Mouse (Mus musculus): ENCODE measurements around the gene Ngf. TPM values are rescaled to one million over a fixed set of nuclear protein-coding genes. Genes with fewer than 3 reads are reported as not detected.

Ngf gene
- polyA plus RNA-seq, 1 experiment from 2014 or later = 0.26 TPM

- H3K27me3 ChIP-seq (replicated peaks) = no peaks in the 10 kb centered on the region
- ATAC-seq (ENCODE audit: insufficient number of reproducible peaks, low FRiP score) = no peak
These were observed 77.8 kb downstream of the Ngf start for GRCm38 (mm10) chr3:102547536-102547935.

GRCm38 (mm10) chr3:102553935-102554670 lies 84.4 kb downstream of the Ngf start:
- 53% methylated on average over 6 of the region's 6 CpGs for WGBS
- Histone ChIP-seq H3K9ac (no peak overlapping the region), H3K36me3 (no peaks in the 10 kb centered on the region), H3K27me3 (replicated peaks) (no peaks in the 10 kb centered on the region), H3K27ac (ENCODE audit: poor library complexity, severe bottlenecking) (no peak overlapping the region), H3K4me3 (no peak overlapping the region), H3K4me2 (no peak overlapping the region), H3K9me3 (replicated peaks) (no peaks in the 10 kb centered on the region), H3K4me1 (replicated peaks) (0 out of 2 replicates have a peak, but pooled peaks cover 4% of the 10 kb centered on the region)
- ATAC-seq (ENCODE audit: insufficient number of reproducible peaks, low FRiP score) = no peak

More at GRCm38 (mm10) chr3:102547536-102547935, 77.8 kb downstream of the Ngf start:
- no peak overlapping the region for H3K9ac ChIP-seq
- no peaks in the 10 kb centered on the region for H3K9me3 ChIP-seq (replicated peaks)
- H3K27ac ChIP-seq (ENCODE audit: poor library complexity, severe bottlenecking) = no peak overlapping the region
- H3K36me3 ChIP-seq = no peaks in the 10 kb centered on the region
- 75% methylated on average over 5 of the region's 5 CpGs for WGBS
- 0 out of 2 replicates have a peak, but pooled peaks cover 4% of the 10 kb centered on the region for H3K4me1 ChIP-seq (replicated peaks)
- no peak overlapping the region for H3K4me3 ChIP-seq
- H3K4me2 ChIP-seq = no peak overlapping the region

- H3K4me2 ChIP-seq = no peak overlapping the region
- H3K9me3 ChIP-seq (replicated peaks) = no peaks in the 10 kb centered on the region
- no peak for ATAC-seq (ENCODE audit: insufficient number of reproducible peaks, low FRiP score)
- no peaks in the 10 kb centered on the region for H3K36me3 ChIP-seq
- H3K4me1 ChIP-seq (replicated peaks) = 0 out of 2 replicates have a peak, but pooled peaks cover 4% of the 10 kb centered on the region
- H3K27me3 ChIP-seq (replicated peaks) = no peaks in the 10 kb centered on the region
- no peak overlapping the region for H3K27ac ChIP-seq (ENCODE audit: poor library complexity, severe bottlenecking)
- H3K9ac ChIP-seq = no peak overlapping the region
- no peak overlapping the region for H3K4me3 ChIP-seq
- WGBS = 55% methylated on average over 1 of the region's 1 CpGs
These were observed 86.4 kb downstream of the Ngf start for GRCm38 (mm10) chr3:102556108-102556507.

- no peaks in the 10 kb centered on the region for H3K27me3 ChIP-seq (replicated peaks)
These were observed 86.9 kb downstream of the Ngf start for GRCm38 (mm10) chr3:102556645-102557044.

More at GRCm38 (mm10) chr3:102556645-102557044, 86.9 kb downstream of the Ngf start:
- Histone ChIP-seq H3K9ac (no peak overlapping the region), H3K9me3 (replicated peaks) (no peaks in the 10 kb centered on the region), H3K27ac (ENCODE audit: poor library complexity, severe bottlenecking) (no peak overlapping the region), H3K4me2 (no peak overlapping the region), H3K4me1 (replicated peaks) (0 out of 2 replicates have a peak, but pooled peaks cover 4% of the 10 kb centered on the region), H3K4me3 (no peak overlapping the region), H3K36me3 (no peaks in the 10 kb centered on the region)
- no peak for ATAC-seq (ENCODE audit: insufficient number of reproducible peaks, low FRiP score)

Measured in heart, embryonic 12.5 days (tissue).